Mouse (Mus musculus): ENCODE measurements around the gene Stox2. TPM values are rescaled to one million over a fixed set of nuclear protein-coding genes. Genes with fewer than 3 reads are reported as not detected.

Gene Stox2
- polyA plus RNA-seq, 1 experiment from 2014 or later, result 34.3 TPM

- Histone ChIP-seq H3K4me1 (ENCODE audit: control insufficient read depth, insufficient read depth, low read length) (no peaks in the 10 kb centered on the region), H3K27me3 (ENCODE audit: control insufficient read depth, insufficient read depth, low read length) (no peaks in the 10 kb centered on the region), H3K4me2 (no peak overlapping the region), H3K36me3 (ENCODE audit: control insufficient read depth, insufficient read depth, low read length) (no peaks in the 10 kb centered on the region), H3K9ac (ENCODE audit: low read length) (no peak overlapping the region), H3K27ac (ENCODE audit: low read depth, low read length) (no peak overlapping the region), H3K4me3 (ENCODE audit: low read depth, low read length) (no peak overlapping the region), H3K9me3 (ENCODE audit: control insufficient read depth, low read length) (no peaks in the 10 kb centered on the region)
- ATAC-seq (ENCODE audit: low FRiP score) (no peak), DNase-seq (ENCODE audit: low spot score, missing footprints) (no peak)
- 84% methylated on average over 5 of the region's 5 CpGs for WGBS
Measured at GRCm38 (mm10) chr8:47306372-47306771, 139.8 kb downstream of the Stox2 start.

- H3K4me1 ChIP-seq (ENCODE audit: control insufficient read depth, insufficient read depth, low read length), result no peaks in the 10 kb centered on the region
- H3K4me3 ChIP-seq (ENCODE audit: low read depth, low read length), result no peak overlapping the region
- ATAC-seq (ENCODE audit: low FRiP score) (no peak), DNase-seq (ENCODE audit: low spot score, missing footprints) (no peak)
- H3K27ac ChIP-seq (ENCODE audit: low read depth, low read length), result no peak overlapping the region
- H3K4me2 ChIP-seq, result no peak overlapping the region
- 93% methylated on average over 5 of the region's 5 CpGs for WGBS
- no peaks in the 10 kb centered on the region for H3K27me3 ChIP-seq (ENCODE audit: control insufficient read depth, insufficient read depth, low read length)
- H3K36me3 ChIP-seq (ENCODE audit: control insufficient read depth, insufficient read depth, low read length), result no peaks in the 10 kb centered on the region
- no peak overlapping the region for H3K9ac ChIP-seq (ENCODE audit: low read length)
- H3K9me3 ChIP-seq (ENCODE audit: control insufficient read depth, low read length), result no peaks in the 10 kb centered on the region
Measured at GRCm38 (mm10) chr8:47305880-47306279, 140.3 kb downstream of the Stox2 start.

- H3K36me3 ChIP-seq (ENCODE audit: control insufficient read depth, insufficient read depth, low read length), result no peaks in the 10 kb centered on the region
- DNase-seq (ENCODE audit: low spot score, missing footprints) (no peak), ATAC-seq (ENCODE audit: low FRiP score) (no peak)
- H3K27me3 ChIP-seq (ENCODE audit: control insufficient read depth, insufficient read depth, low read length), result no peaks in the 10 kb centered on the region
- no peaks in the 10 kb centered on the region for H3K4me1 ChIP-seq (ENCODE audit: control insufficient read depth, insufficient read depth, low read length)
- no peak overlapping the region for H3K27ac ChIP-seq (ENCODE audit: low read depth, low read length)
- no peak overlapping the region for H3K4me2 ChIP-seq
- no peak overlapping the region for H3K9ac ChIP-seq (ENCODE audit: low read length)
- H3K4me3 ChIP-seq (ENCODE audit: low read depth, low read length), result no peak overlapping the region
- WGBS, result 96% methylated on average over 3 of the region's 3 CpGs
- H3K9me3 ChIP-seq (ENCODE audit: control insufficient read depth, low read length), result no peaks in the 10 kb centered on the region
Measured at GRCm38 (mm10) chr8:47298460-47298859, 147.7 kb downstream of the Stox2 start.

GRCm38 (mm10) chr8:47289641-47290040, 156.5 kb downstream of the Stox2 start:
- no peaks in the 10 kb centered on the region for H3K9me3 ChIP-seq (ENCODE audit: control insufficient read depth, low read length)
- peak overlapping the region; percentile 91 for H3K9ac ChIP-seq (ENCODE audit: low read length)
- ATAC-seq (ENCODE audit: low FRiP score) (no peak), DNase-seq (ENCODE audit: low spot score, missing footprints) (no peak)
- H3K27ac ChIP-seq (ENCODE audit: low read depth, low read length), result peak overlapping the region; percentile 98; the same call in 1 of the 2 replicates
- 8% methylated on average over 6 of the region's 6 CpGs for WGBS
- peak overlapping the region; percentile 91 for H3K4me2 ChIP-seq
- peaks cover 18% of the 10 kb centered on the region for H3K4me1 ChIP-seq (ENCODE audit: control insufficient read depth, insufficient read depth, low read length)
- H3K36me3 ChIP-seq (ENCODE audit: control insufficient read depth, insufficient read depth, low read length), result no peaks in the 10 kb centered on the region
- H3K4me3 ChIP-seq (ENCODE audit: low read depth, low read length), result peak overlapping the region; percentile 94
- H3K27me3 ChIP-seq (ENCODE audit: control insufficient read depth, insufficient read depth, low read length), result no peaks in the 10 kb centered on the region

GRCm38 (mm10) chr8:47288866-47289541, 157.2 kb downstream of the Stox2 start:
- WGBS, result under 1% methylated on average over 83 of the region's 97 CpGs
- Histone ChIP-seq H3K9ac (ENCODE audit: low read length) (peak overlapping the region; percentile 91), H3K4me2 (peak overlapping the region; percentile 91), H3K4me3 (ENCODE audit: low read depth, low read length) (peak overlapping the region; percentile 94), H3K27me3 (ENCODE audit: control insufficient read depth, insufficient read depth, low read length) (no peaks in the 10 kb centered on the region), H3K27ac (ENCODE audit: low read depth, low read length) (peak overlapping the region; percentile 98), H3K36me3 (ENCODE audit: control insufficient read depth, insufficient read depth, low read length) (no peaks in the 10 kb centered on the region), H3K4me1 (ENCODE audit: control insufficient read depth, insufficient read depth, low read length) (peaks cover 23% of the 10 kb centered on the region), H3K9me3 (ENCODE audit: control insufficient read depth, low read length) (no peaks in the 10 kb centered on the region)
- ATAC-seq (ENCODE audit: low FRiP score) (peak; percentile 89), DNase-seq (ENCODE audit: low spot score, missing footprints) (peak; percentile 98)

GRCm38 (mm10) chr8:47288131-47288865, 157.9 kb downstream of the Stox2 start:
- H3K27ac ChIP-seq (ENCODE audit: low read depth, low read length), result peak overlapping the region; percentile 98
- H3K9me3 ChIP-seq (ENCODE audit: control insufficient read depth, low read length), result no peaks in the 10 kb centered on the region
- ATAC-seq (ENCODE audit: low FRiP score), result peak; percentile 70
- peak overlapping the region; percentile 91 for H3K4me2 ChIP-seq
- peak overlapping the region; percentile 91 for H3K9ac ChIP-seq (ENCODE audit: low read length)
- peak; percentile 97 for DNase-seq (ENCODE audit: low spot score, missing footprints)
- under 1% methylated on average over 53 of the region's 78 CpGs for WGBS
- H3K4me3 ChIP-seq (ENCODE audit: low read depth, low read length), result peak overlapping the region; percentile 94
- H3K27me3 ChIP-seq (ENCODE audit: control insufficient read depth, insufficient read depth, low read length), result no peaks in the 10 kb centered on the region
- no peaks in the 10 kb centered on the region for H3K36me3 ChIP-seq (ENCODE audit: control insufficient read depth, insufficient read depth, low read length)
- peaks cover 30% of the 10 kb centered on the region for H3K4me1 ChIP-seq (ENCODE audit: control insufficient read depth, insufficient read depth, low read length)

- H3K36me3 ChIP-seq (ENCODE audit: control insufficient read depth, insufficient read depth, low read length), result no peaks in the 10 kb centered on the region
- H3K9ac ChIP-seq (ENCODE audit: low read length), result peak overlapping the region; percentile 91
- peak overlapping the region; percentile 94 for H3K4me3 ChIP-seq (ENCODE audit: low read depth, low read length)
- H3K4me2 ChIP-seq, result peak overlapping the region; percentile 91
- H3K27ac ChIP-seq (ENCODE audit: low read depth, low read length), result peak overlapping the region; percentile 98
- DNase-seq (ENCODE audit: low spot score, missing footprints), result peak; percentile 97
- under 1% methylated on average over 33 of the region's 33 CpGs for WGBS
- peaks cover 36% of the 10 kb centered on the region for H3K4me1 ChIP-seq (ENCODE audit: control insufficient read depth, insufficient read depth, low read length)
- H3K9me3 ChIP-seq (ENCODE audit: control insufficient read depth, low read length), result no peaks in the 10 kb centered on the region
- ATAC-seq (ENCODE audit: low FRiP score), result peak; percentile 18
- no peaks in the 10 kb centered on the region for H3K27me3 ChIP-seq (ENCODE audit: control insufficient read depth, insufficient read depth, low read length)
Measured at GRCm38 (mm10) chr8:47287641-47288130, 158.5 kb downstream of the Stox2 start.

- no peaks in the 10 kb centered on the region for H3K36me3 ChIP-seq (ENCODE audit: control insufficient read depth, insufficient read depth, low read length)
- DNase-seq (ENCODE audit: low spot score, missing footprints) (no peak), ATAC-seq (ENCODE audit: low FRiP score) (no peak)
- under 1% methylated on average over 16 of the region's 16 CpGs for WGBS
- H3K4me3 ChIP-seq (ENCODE audit: low read depth, low read length), result peak overlapping the region; percentile 94
- no peaks in the 10 kb centered on the region for H3K9me3 ChIP-seq (ENCODE audit: control insufficient read depth, low read length)
- H3K27me3 ChIP-seq (ENCODE audit: control insufficient read depth, insufficient read depth, low read length), result no peaks in the 10 kb centered on the region
- H3K4me2 ChIP-seq, result peak overlapping the region; percentile 91
- H3K9ac ChIP-seq (ENCODE audit: low read length), result peak overlapping the region; percentile 91
- peak overlapping the region; percentile 98 for H3K27ac ChIP-seq (ENCODE audit: low read depth, low read length)
- H3K4me1 ChIP-seq (ENCODE audit: control insufficient read depth, insufficient read depth, low read length), result peaks cover 41% of the 10 kb centered on the region
Measured at GRCm38 (mm10) chr8:47287201-47287621, 159.0 kb downstream of the Stox2 start.

All from midbrain, embryonic 11.5 days (tissue).